Mouse (Mus musculus) lung, postnatal 0 days (tissue): Measurements from ENCODE around the gene Dhrs11.

Experiments used
- CTCF ChIP-seq: IDR thresholded peaks from 2 replicates; pipeline ENCODE4 v1.5.1; 2016; ENCODE audit warnings: antibody characterized with exemption, mild to moderate bottlenecking
- EP300 ChIP-seq: IDR thresholded peaks from 2 replicates; pipeline ENCODE4 v1.6.1; 2016; ENCODE audit warnings: antibody characterized with exemption, mild to moderate bottlenecking, control low read depth

DNA sequence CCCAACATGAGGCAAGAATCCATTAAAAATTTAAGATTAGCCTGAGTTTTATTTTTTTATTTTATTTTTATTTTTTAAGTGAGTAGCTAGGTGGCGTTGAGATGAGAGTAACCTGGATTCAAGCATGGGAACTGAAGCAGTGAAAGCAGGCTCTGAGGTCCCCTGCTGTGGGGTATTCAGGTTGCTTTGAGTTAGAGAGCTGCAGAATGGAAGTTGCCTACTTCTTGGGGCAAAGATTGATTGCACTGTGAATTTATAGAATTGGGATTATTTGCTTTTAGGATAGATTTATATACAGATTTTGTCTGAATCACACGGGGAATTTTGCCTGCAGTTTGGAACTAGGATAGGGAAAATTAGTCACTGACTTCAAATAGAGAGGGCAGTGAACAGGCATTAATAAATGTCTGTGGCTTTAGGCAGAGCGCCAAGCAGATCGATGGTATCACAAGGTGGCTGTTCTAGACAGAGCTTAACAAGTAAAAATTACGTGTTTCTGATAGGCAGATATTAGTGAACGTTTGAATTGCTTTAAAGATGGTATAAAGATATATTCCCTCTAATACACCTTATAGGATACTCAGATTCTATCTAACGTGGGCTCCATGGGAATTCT, 18.8 kb upstream of the Dhrs11 start:
- no peak for TF ChIP-seq CTCF
- TF ChIP-seq EP300, result no peak
